Mouse (Mus musculus): ENCODE measurements around the gene Galr3. TPM values are rescaled to one million over a fixed set of nuclear protein-coding genes. Genes with fewer than 3 reads are reported as not detected.
A peak's percentile ranks its signal among the peaks of the same experiment; 100 is the strongest.

Galr3 gene
- polyA plus RNA-seq, 1 experiment from 2014 or later, result 0.13 TPM

GRCm38 (mm10) chr15:79048186-79048585 is 6.5 kb downstream of the Galr3 start:
- peaks cover 57% of the 10 kb centered on the region for H3K4me1 ChIP-seq
- peaks cover 8% of the 10 kb centered on the region for H3K27me3 ChIP-seq (ENCODE audit: low read depth, poor library complexity, severe bottlenecking)
- DNase-seq (ENCODE audit: low spot score), result no peak
- H3K4me3 ChIP-seq, result no peak overlapping the region
- H3K27ac ChIP-seq, result no peak overlapping the region
- no peaks in the 10 kb centered on the region for H3K9me3 ChIP-seq (replicated peaks)
- 47% methylated on average over 4 of the region's 4 CpGs for WGBS
- peaks cover 20% of the 10 kb centered on the region for H3K36me3 ChIP-seq

DNA sequence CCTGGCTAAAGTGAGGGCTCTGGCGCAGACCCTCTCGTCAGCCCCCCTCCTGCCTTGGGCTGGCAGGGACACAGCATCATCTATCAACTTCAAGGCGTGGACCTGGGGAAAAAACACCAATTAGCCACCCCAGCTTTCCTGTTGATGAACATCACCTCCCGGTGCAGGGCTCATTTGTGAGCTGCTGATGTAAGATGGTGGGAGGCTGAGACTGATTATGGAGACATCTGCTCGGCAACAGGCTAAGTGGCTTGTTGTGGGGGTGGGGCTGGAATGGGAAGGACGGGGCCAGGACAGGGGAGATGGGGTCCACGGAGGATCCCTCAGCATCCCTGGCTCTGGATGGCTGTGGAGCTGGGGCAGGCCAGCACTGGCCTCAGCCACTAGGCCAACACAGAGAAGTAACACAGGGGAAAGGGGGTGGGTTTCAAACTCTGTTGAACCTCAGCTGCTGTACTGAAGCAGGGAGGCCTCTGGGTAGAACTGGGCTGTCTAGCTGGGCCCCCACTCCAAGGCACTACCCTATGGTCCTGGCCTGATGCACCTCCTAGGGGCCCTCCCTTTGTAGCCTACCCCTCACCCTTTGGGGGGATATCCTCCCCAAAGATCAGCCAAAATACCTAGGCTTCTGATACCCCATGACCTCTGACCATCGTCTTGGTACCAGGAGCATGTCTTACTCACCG is 8.6 kb downstream of the Galr3 start:
- H3K4me3 ChIP-seq, result no peak overlapping the region
- peaks cover 37% of the 10 kb centered on the region for H3K4me1 ChIP-seq
- DNase-seq (ENCODE audit: low spot score), result no peak
- WGBS, result 51% methylated on average over 9 of the region's 9 CpGs
- peaks cover 41% of the 10 kb centered on the region for H3K36me3 ChIP-seq
- peak overlapping the region; percentile 56 for H3K27ac ChIP-seq
- H3K9me3 ChIP-seq (replicated peaks), result no peaks in the 10 kb centered on the region
- H3K27me3 ChIP-seq (ENCODE audit: low read depth, poor library complexity, severe bottlenecking), result no peaks in the 10 kb centered on the region

- Histone ChIP-seq H3K27ac (peak overlapping the region; percentile 56; the same call in 1 of the 2 replicates), H3K4me3 (no peak overlapping the region), H3K9me3 (replicated peaks) (no peaks in the 10 kb centered on the region), H3K4me1 (peaks cover 31% of the 10 kb centered on the region), H3K27me3 (ENCODE audit: low read depth, poor library complexity, severe bottlenecking) (no peaks in the 10 kb centered on the region), H3K36me3 (peaks cover 47% of the 10 kb centered on the region)
- no peak for DNase-seq (ENCODE audit: low spot score)
- WGBS, result 77% methylated on average over 2 of the region's 2 CpGs
Observed at GRCm38 (mm10) chr15:79050964-79051363, 9.3 kb downstream of the Galr3 start.

- DNase-seq (ENCODE audit: low spot score), result no peak
- peaks cover 31% of the 10 kb centered on the region for H3K4me1 ChIP-seq
- peak overlapping the region; percentile 53; the same call in 1 of the 2 replicates for H3K27ac ChIP-seq
- 76% methylated on average over 13 of the region's 13 CpGs for WGBS
- H3K4me3 ChIP-seq, result no peak overlapping the region
- peaks cover 55% of the 10 kb centered on the region for H3K36me3 ChIP-seq
- no peaks in the 10 kb centered on the region for H3K27me3 ChIP-seq (ENCODE audit: low read depth, poor library complexity, severe bottlenecking)
- H3K9me3 ChIP-seq (replicated peaks), result no peaks in the 10 kb centered on the region
Observed at GRCm38 (mm10) chr15:79051461-79052360, 10.0 kb downstream of the Galr3 start.

GRCm38 (mm10) chr15:79052366-79052765 is 10.7 kb downstream of the Galr3 start:
- Histone ChIP-seq H3K9me3 (replicated peaks) (no peaks in the 10 kb centered on the region), H3K4me3 (no peak overlapping the region), H3K27ac (no peak overlapping the region), H3K27me3 (ENCODE audit: low read depth, poor library complexity, severe bottlenecking) (no peaks in the 10 kb centered on the region), H3K36me3 (peaks cover 61% of the 10 kb centered on the region), H3K4me1 (peaks cover 31% of the 10 kb centered on the region)
- no peak for DNase-seq (ENCODE audit: low spot score)
- 84% methylated on average over 2 of the region's 2 CpGs for WGBS

DNA sequence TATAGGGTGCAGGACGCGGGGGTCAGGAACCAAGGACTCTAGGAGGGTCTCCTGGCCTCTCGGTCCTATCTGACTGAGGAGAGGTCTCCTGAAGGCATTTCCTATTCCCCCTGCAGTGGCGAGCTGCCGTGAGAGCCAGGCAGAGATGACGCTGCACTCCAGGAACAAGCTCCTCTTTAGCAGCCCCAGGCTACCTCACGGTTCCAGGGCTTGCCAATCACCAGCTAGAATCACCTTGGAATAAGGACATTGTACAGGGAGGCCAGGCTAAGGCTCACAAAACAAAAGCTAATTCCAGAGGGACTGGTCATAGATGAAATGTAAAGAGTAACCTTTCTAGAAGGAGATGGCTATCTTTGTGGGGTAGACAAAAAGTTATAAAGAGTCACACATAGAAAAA is 14.9 kb downstream of the Galr3 start:
- Histone ChIP-seq H3K4me1 (peaks cover 11% of the 10 kb centered on the region), H3K36me3 (peaks cover 97% of the 10 kb centered on the region), H3K27ac (no peak overlapping the region), H3K9me3 (replicated peaks) (no peaks in the 10 kb centered on the region), H3K27me3 (ENCODE audit: low read depth, poor library complexity, severe bottlenecking) (no peaks in the 10 kb centered on the region), H3K4me3 (no peak overlapping the region)
- 95% methylated on average over 7 of the region's 7 CpGs for WGBS
- DNase-seq (ENCODE audit: low spot score), result no peak

GRCm38 (mm10) chr15:79057850-79058249 is 16.2 kb downstream of the Galr3 start:
- no peak overlapping the region for H3K4me3 ChIP-seq
- WGBS, result 94% methylated on average over 6 of the region's 6 CpGs
- H3K9me3 ChIP-seq (replicated peaks), result no peaks in the 10 kb centered on the region
- H3K27me3 ChIP-seq (ENCODE audit: low read depth, poor library complexity, severe bottlenecking), result no peaks in the 10 kb centered on the region
- H3K27ac ChIP-seq, result no peak overlapping the region
- peaks cover 15% of the 10 kb centered on the region for H3K4me1 ChIP-seq
- peaks cover 84% of the 10 kb centered on the region for H3K36me3 ChIP-seq
- DNase-seq (ENCODE audit: low spot score), result no peak

- Histone ChIP-seq H3K36me3 (peaks cover 53% of the 10 kb centered on the region), H3K4me3 (peak overlapping the region; percentile 99), H3K9me3 (replicated peaks) (no peaks in the 10 kb centered on the region), H3K27ac (no peak overlapping the region), H3K4me1 (peaks cover 36% of the 10 kb centered on the region), H3K27me3 (ENCODE audit: low read depth, poor library complexity, severe bottlenecking) (no peaks in the 10 kb centered on the region)
- no peak for DNase-seq (ENCODE audit: low spot score)
- 84% methylated on average over 14 of the region's 14 CpGs for WGBS
Observed at GRCm38 (mm10) chr15:79060887-79061565, 19.3 kb downstream of the Galr3 start.

- peak; percentile 94 for DNase-seq (ENCODE audit: low spot score)
- Histone ChIP-seq H3K4me3 (peak within 1 kb of the TSS; percentile 99), H3K9me3 (replicated peaks) (no peaks in the 10 kb centered on the region), H3K27ac (peak within 1 kb of the TSS; percentile 89), H3K27me3 (ENCODE audit: low read depth, poor library complexity, severe bottlenecking) (no peaks in the 10 kb centered on the region), H3K36me3 (peaks cover 37% of the 10 kb centered on the region), H3K4me1 (peaks cover 51% of the 10 kb centered on the region)
- WGBS, result under 1% methylated on average over 80 of the region's 80 CpGs
Observed at GRCm38 (mm10) chr15:79062376-79063159, 20.9 kb downstream of the Galr3 start, which contains the start of gene Ankrd54. Gene Ankrd54 (minus strand): TSS chr15:79062893.

GRCm38 (mm10) chr15:79063160-79063740 is 21.6 kb downstream of the Galr3 start:
- Histone ChIP-seq H3K4me3 (peak overlapping the region; percentile 99), H3K27ac (peak overlapping the region; percentile 77), H3K27me3 (ENCODE audit: low read depth, poor library complexity, severe bottlenecking) (no peaks in the 10 kb centered on the region), H3K9me3 (replicated peaks) (no peaks in the 10 kb centered on the region), H3K36me3 (peaks cover 30% of the 10 kb centered on the region), H3K4me1 (peaks cover 52% of the 10 kb centered on the region)
- 12% methylated on average over 14 of the region's 14 CpGs for WGBS
- no peak for DNase-seq (ENCODE audit: low spot score)

- H3K4me3 ChIP-seq, result no peak overlapping the region
- WGBS, result 44% methylated on average over 8 of the region's 8 CpGs
- no peak for DNase-seq (ENCODE audit: low spot score)
- peak overlapping the region; percentile 70 for H3K27ac ChIP-seq
- H3K27me3 ChIP-seq (ENCODE audit: low read depth, poor library complexity, severe bottlenecking), result no peaks in the 10 kb centered on the region
- H3K4me1 ChIP-seq, result peaks cover 52% of the 10 kb centered on the region
- H3K9me3 ChIP-seq (replicated peaks), result no peaks in the 10 kb centered on the region
- H3K36me3 ChIP-seq, result peaks cover 11% of the 10 kb centered on the region
Observed at GRCm38 (mm10) chr15:79065086-79065770, 23.5 kb downstream of the Galr3 start.

All from limb, embryonic 10.5 days (tissue).